Mouse (Mus musculus) NIH3T3 (cell line): ENCODE results near the gene Sema5b.

Experiments used
- DNase-seq: peaks from one replicate; pipeline ENCODE4 v3.0.0-alpha.2; 2012; ENCODE audit warnings: low read depth

The Sema5b gene

GRCm38 (mm10) chr16:35541117-35541641, at the start of gene Sema5b:
Sema5b (plus strand) TSS chr16:35541145.
- no peak for DNase-seq

GRCm38 (mm10) chr16:35500342-35500741, 40.6 kb upstream of the Sema5b start:
- no peak for DNase-seq

- DNase-seq: peak; percentile 96
These were observed 39.7 kb upstream of the Sema5b start for GRCm38 (mm10) chr16:35501106-35501760.

GRCm38 (mm10) chr16:35502456-35502855, 38.5 kb upstream of the Sema5b start:
- no peak for DNase-seq

GRCm38 (mm10) chr16:35504266-35504665, 36.7 kb upstream of the Sema5b start:
- no peak for DNase-seq

GRCm38 (mm10) chr16:35505786-35506185, 35.2 kb upstream of the Sema5b start:
- DNase-seq: no peak

- peak; percentile 95 for DNase-seq
These were observed 32.4 kb upstream of the Sema5b start for GRCm38 (mm10) chr16:35508581-35508980.

GRCm38 (mm10) chr16:35509331-35510070, 31.4 kb upstream of the Sema5b start:
- peak; percentile 50 for DNase-seq

- DNase-seq: no peak
These were observed 24.9 kb upstream of the Sema5b start for GRCm38 (mm10) chr16:35515977-35516612.

- peak; percentile 40 for DNase-seq
These were observed 22.7 kb upstream of the Sema5b start for GRCm38 (mm10) chr16:35517976-35518951.

- DNase-seq: no peak
These were observed 21.7 kb upstream of the Sema5b start for GRCm38 (mm10) chr16:35519245-35519644.

- no peak for DNase-seq
These were observed 16.7 kb upstream of the Sema5b start for GRCm38 (mm10) chr16:35524200-35524599.

GRCm38 (mm10) chr16:35534630-35535029, 6.3 kb upstream of the Sema5b start:
- DNase-seq: no peak

- DNase-seq: no peak
These were observed 3.3 kb upstream of the Sema5b start for GRCm38 (mm10) chr16:35537651-35538050.

GRCm38 (mm10) chr16:35539041-35539440, 1.9 kb upstream of the Sema5b start:
- no peak for DNase-seq

GRCm38 (mm10) chr16:35540333-35541116, 420 bp upstream of the Sema5b start:
- peak; percentile 83 for DNase-seq

GRCm38 (mm10) chr16:35541661-35542420, 896 bp downstream of the Sema5b start:
- no peak for DNase-seq

GRCm38 (mm10) chr16:35542421-35542780, 1.5 kb downstream of the Sema5b start:
- no peak for DNase-seq

- no peak for DNase-seq
These were observed 4.8 kb downstream of the Sema5b start for GRCm38 (mm10) chr16:35545723-35546122.

GRCm38 (mm10) chr16:35547966-35548365, 7.0 kb downstream of the Sema5b start:
- no peak for DNase-seq
